Mouse (Mus musculus) hindbrain, embryonic 12.5 days (tissue): ENCODE measurements around the gene Atg4a-ps. TPM values are rescaled to one million over a fixed set of nuclear protein-coding genes. Genes with fewer than 3 reads are reported as not detected.

Experiments used
- ATAC-seq: fragments of 200-750 bp; cut with Nextera tagmentation; 2 replicates; pipeline ENCODE4 v1.8.0; 2017; ENCODE audit warnings: moderate TSS enrichment; ENCODE audit not compliant: low FRiP score
- H3K27ac ChIP-seq: fragments of 300-500 bp; sonication (generic); 2 replicates; pipeline ENCODE4 v1.5.1; 2016; ENCODE audit warnings: mild to moderate bottlenecking
- H3K27me3 ChIP-seq: fragments of 300-500 bp; sonication (generic); 2 replicates; pipeline ENCODE4 v1.6.1; 2016; ENCODE audit warnings: mild to moderate bottlenecking
- H3K36me3 ChIP-seq: fragments of 300-500 bp; sonication (generic); 2 replicates; pipeline ENCODE4 v1.6.1; 2016; ENCODE audit warnings: mild to moderate bottlenecking
- H3K4me1 ChIP-seq: fragments of 300-500 bp; sonication (generic); 2 replicates; pipeline ENCODE4 v1.6.1; 2016
- H3K4me2 ChIP-seq: fragments of 300-500 bp; sonication (generic); replicated peaks from 2 replicates; pipeline ENCODE4 v1.6.1; 2016; ENCODE audit warnings: mild to moderate bottlenecking
- H3K4me3 ChIP-seq: fragments of 300-500 bp; sonication (generic); 2 replicates; pipeline ENCODE4 v1.5.1; 2016; ENCODE audit warnings: mild to moderate bottlenecking
- H3K9ac ChIP-seq: fragments of 300-500 bp; sonication (generic); 2 replicates; pipeline ENCODE4 v1.6.1; 2016; ENCODE audit warnings: mild to moderate bottlenecking, moderate library complexity
- H3K9me3 ChIP-seq: fragments of 300-500 bp; sonication (generic); replicated peaks from 2 replicates; pipeline ENCODE4 v1.6.1; 2016; ENCODE audit warnings: mild to moderate bottlenecking
- whole genome bisulfite sequencing: fragments of 180-500 bp; shearing (Covaris S2); methylation state at CpG from one replicate; pipeline ENCODE4 v1.1.7; 2016; 5-methylcytosine and 5-hydroxymethylcytosine counted together
- microRNA-seq: library from miRNA; unstranded; fragments of <30 nt; microRNA quantifications from one replicate; pipeline ENCODE4, GENCODE M21; 2017
- polyA plus RNA-seq: library from polyadenylated mRNA; unstranded; fragments of >200 nt; fragmentation: Nextera tagmentation; extraction: Ambion mirVana; gene quantifications from 2 replicates; pipeline ENCODE4 v1.2.1, GENCODE M21; 2016

The Atg4a-ps gene
- polyA plus RNA-seq, 1 experiment from 2014 or later = not detected

DNA sequence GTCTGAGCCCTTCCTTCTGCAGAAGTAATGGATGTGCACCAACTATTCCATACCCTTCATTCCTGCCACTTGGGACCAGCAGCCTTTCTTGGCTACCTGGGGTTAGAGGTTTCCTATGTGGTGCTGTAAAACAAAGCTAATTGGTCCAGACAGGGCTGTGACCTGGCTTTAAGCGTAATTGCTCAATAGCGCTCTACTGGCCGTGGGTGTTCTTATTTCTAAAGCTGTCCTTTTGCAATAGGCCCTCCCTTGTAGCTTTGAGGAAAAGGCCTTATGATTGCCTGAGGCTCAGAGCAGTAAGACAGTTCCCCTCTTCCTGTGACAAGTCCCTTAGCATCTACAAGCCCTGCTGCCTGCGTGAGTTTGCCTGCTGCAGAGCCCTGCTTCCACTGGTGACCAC is 48.3 kb downstream of the Atg4a-ps start:
- 80% methylated on average over 4 of the region's 4 CpGs for WGBS
- H3K4me2 ChIP-seq = no peak overlapping the region
- no peak overlapping the region for H3K9ac ChIP-seq
- H3K4me1 ChIP-seq = 0 out of 2 replicates have a peak, but pooled peaks cover 7% of the 10 kb centered on the region
- 0 out of 2 replicates have a peak, but pooled peaks cover 4% of the 10 kb centered on the region for H3K27me3 ChIP-seq
- no peaks in the 10 kb centered on the region for H3K9me3 ChIP-seq
- H3K36me3 ChIP-seq = no peaks in the 10 kb centered on the region
- H3K27ac ChIP-seq = no peak overlapping the region
- H3K4me3 ChIP-seq = no peak overlapping the region
- ATAC-seq = no peak

DNA sequence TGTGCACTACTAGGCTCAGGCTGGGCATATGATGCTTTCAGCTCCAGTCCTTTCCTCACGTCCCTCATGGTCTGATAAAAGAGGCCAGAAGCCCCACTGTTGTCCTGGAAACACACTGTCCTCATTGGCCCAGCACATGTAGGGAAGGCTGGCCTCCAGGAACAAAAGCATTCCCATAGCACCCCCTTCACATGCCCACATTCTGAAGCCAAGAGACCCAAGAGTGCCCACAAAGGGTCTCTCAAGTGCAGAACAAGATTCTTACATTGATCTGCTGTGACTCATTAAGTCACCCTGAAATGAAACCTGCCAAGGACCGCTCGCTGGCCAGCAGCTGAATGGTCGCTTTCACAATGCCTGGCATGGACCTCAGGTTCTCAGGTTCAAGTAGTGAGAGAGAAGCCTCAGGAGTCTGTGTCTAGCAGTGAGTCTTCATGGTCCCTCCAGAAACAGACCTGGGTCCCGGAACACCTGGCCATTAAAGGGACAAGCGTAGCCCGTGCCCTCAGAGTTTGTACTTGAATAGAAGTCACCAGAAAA is 50.5 kb downstream of the Atg4a-ps start:
- H3K4me1 ChIP-seq = 0 out of 2 replicates have a peak, but pooled peaks cover 2% of the 10 kb centered on the region
- WGBS = 74% methylated on average over 7 of the region's 7 CpGs
- no peak overlapping the region for H3K4me2 ChIP-seq
- no peaks in the 10 kb centered on the region for H3K36me3 ChIP-seq
- 0 out of 2 replicates have a peak, but pooled peaks cover 4% of the 10 kb centered on the region for H3K27me3 ChIP-seq
- H3K4me3 ChIP-seq = no peak overlapping the region
- H3K9me3 ChIP-seq = no peaks in the 10 kb centered on the region
- no peak overlapping the region for H3K9ac ChIP-seq
- ATAC-seq = no peak
- no peak overlapping the region for H3K27ac ChIP-seq

Small RNAs within 50 kb of the gene (microRNA-seq; reads per million reads assigned to microRNA genes)
- gene Gm25325 = not detected

Other genes starting within 250 kb of the Atg4a-ps start
- 4.7 and 6.8 TPM in 2 replicates for gene Syt6, start 70.8 kb downstream of the Atg4a-ps start, polyA plus RNA-seq
- 16.9 and 18.3 TPM in 2 replicates for gene Olfml3, start 91.9 kb upstream of the Atg4a-ps start, polyA plus RNA-seq
- not detected in 2 replicates for gene Gm10964, start 93.3 kb upstream of the Atg4a-ps start, polyA plus RNA-seq
- gene Hipk1, start 145.5 kb upstream of the Atg4a-ps start, polyA plus RNA-seq = 16.5 and 17.1 TPM in 2 replicates
- 22.1 and 24.0 TPM in 2 replicates for gene Dclre1b, start 163.4 kb upstream of the Atg4a-ps start, polyA plus RNA-seq
- gene Ap4b1, start 163.5 kb upstream of the Atg4a-ps start, polyA plus RNA-seq = 24.6 and 26.1 TPM in 2 replicates
- gene Gm43064, start 163.5 kb upstream of the Atg4a-ps start, polyA plus RNA-seq = 0.23 and 0.42 TPM in 2 replicates
- gene Bcl2l15, start 186.5 kb upstream of the Atg4a-ps start, polyA plus RNA-seq = 0.52 TPM in 1 of 2 replicates, not detected in the other
- 0.27 and 0.51 TPM in 2 replicates for gene Ptpn22, start 213.7 kb upstream of the Atg4a-ps start, polyA plus RNA-seq